Mouse (Mus musculus) midbrain, embryonic 11.5 days (tissue): ENCODE measurements at regions not wholly inside any gene's neighbourhood (a gene's known extent, or its start where the extent isn't known, plus 50 kb on each side); places are given as distances from the start of the nearest gene placed in this dataset.

Source experiments
- ATAC-seq: fragments of 200-750 bp; cut with Nextera tagmentation; 2 replicates; pipeline ENCODE4 v1.8.0; 2017; ENCODE audit warnings: moderate TSS enrichment, moderate library complexity; ENCODE audit not compliant: low FRiP score
- DNase-seq: peaks from one replicate; pipeline ENCODE4 v3.0.0; 2015; ENCODE audit warnings: low spot score; ENCODE audit errors: missing footprints
- H3K27ac ChIP-seq: fragments of 300-500 bp; sonication (generic); 2 replicates; pipeline ENCODE4 v1.5.1; 2014; ENCODE audit warnings: low read depth, low read length
- H3K27me3 ChIP-seq: fragments of 300-500 bp; sonication (generic); 2 replicates; pipeline ENCODE4 v1.6.1; 2014; ENCODE audit warnings: mild to moderate bottlenecking, low read length, moderate library complexity, mixed read lengths; ENCODE audit not compliant: control insufficient read depth, insufficient read depth
- H3K36me3 ChIP-seq: fragments of 300-500 bp; sonication (generic); 2 replicates; pipeline ENCODE4 v1.6.1; 2014; ENCODE audit warnings: mild to moderate bottlenecking, low read length, moderate library complexity, mixed read lengths; ENCODE audit not compliant: control insufficient read depth, insufficient read depth
- H3K4me1 ChIP-seq: fragments of 300-500 bp; sonication (generic); 2 replicates; pipeline ENCODE4 v1.6.1; 2014; ENCODE audit warnings: low read length; ENCODE audit not compliant: control insufficient read depth, insufficient read depth
- H3K4me2 ChIP-seq: fragments of 300-500 bp; sonication (generic); 2 replicates; pipeline ENCODE4 v1.6.1; 2014; ENCODE audit warnings: mild to moderate bottlenecking, moderate library complexity
- H3K4me3 ChIP-seq: fragments of 300-500 bp; sonication (generic); 2 replicates; pipeline ENCODE4 v1.5.1; 2014; ENCODE audit warnings: low read depth, low read length
- H3K9ac ChIP-seq: fragments of 300-500 bp; sonication (generic); 2 replicates; pipeline ENCODE4 v1.6.1; 2014; ENCODE audit warnings: low read length
- H3K9me3 ChIP-seq: fragments of 300-500 bp; sonication (generic); 2 replicates; pipeline ENCODE4 v1.6.1; 2016; ENCODE audit warnings: low read length; ENCODE audit not compliant: control insufficient read depth
- WGBS: fragments of 180-500 bp; shearing (Covaris S2); extraction: QIAGEN DNeasy Blood & Tissue Kit; methylation state at CpG from one replicate; pipeline ENCODE4 v1.1.7; 2014; 5-methylcytosine and 5-hydroxymethylcytosine counted together

GRCm38 (mm10) chr4:75786391-75786790 is 508.3 kb upstream of the Dmac1 start:
- Histone ChIP-seq H3K27ac (no peak overlapping the region), H3K36me3 (no peaks in the 10 kb centered on the region), H3K4me3 (no peak overlapping the region), H3K4me1 (no peaks in the 10 kb centered on the region), H3K4me2 (no peak overlapping the region), H3K27me3 (no peaks in the 10 kb centered on the region), H3K9ac (no peak overlapping the region), H3K9me3 (no peaks in the 10 kb centered on the region)
- ATAC-seq = no peak
- no peak for DNase-seq
- WGBS = 72% methylated on average over 4 of the region's 4 CpGs

GRCm38 (mm10) chr4:75779492-75779891 is 501.4 kb upstream of the Dmac1 start:
- Histone ChIP-seq H3K4me3 (no peak overlapping the region), H3K9me3 (no peaks in the 10 kb centered on the region), H3K9ac (no peak overlapping the region), H3K4me1 (no peaks in the 10 kb centered on the region), H3K27ac (no peak overlapping the region), H3K4me2 (no peak overlapping the region), H3K27me3 (no peaks in the 10 kb centered on the region), H3K36me3 (no peaks in the 10 kb centered on the region)
- 92% methylated on average over 1 of the region's 1 CpGs for WGBS
- ATAC-seq = no peak
- no peak for DNase-seq

- peak; percentile 6 for DNase-seq
- H3K9me3 ChIP-seq = no peaks in the 10 kb centered on the region
- no peaks in the 10 kb centered on the region for H3K27me3 ChIP-seq
- no peak overlapping the region for H3K4me3 ChIP-seq
- no peaks in the 10 kb centered on the region for H3K36me3 ChIP-seq
- no peak overlapping the region for H3K4me2 ChIP-seq
- no peak overlapping the region for H3K27ac ChIP-seq
- H3K9ac ChIP-seq = no peak overlapping the region
- no peaks in the 10 kb centered on the region for H3K4me1 ChIP-seq
- WGBS = 45% methylated on average over 1 of the region's 1 CpGs
- ATAC-seq = no peak
These were observed 486.0 kb upstream of the Dmac1 start for GRCm38 (mm10) chr4:75764141-75764540.

GRCm38 (mm10) chr4:75744605-75745004 is 466.5 kb upstream of the Dmac1 start:
- no peaks in the 10 kb centered on the region for H3K27me3 ChIP-seq
- no peaks in the 10 kb centered on the region for H3K4me1 ChIP-seq
- 59% methylated on average over 6 of the region's 6 CpGs for WGBS
- H3K36me3 ChIP-seq = no peaks in the 10 kb centered on the region
- no peak overlapping the region for H3K27ac ChIP-seq
- no peak for ATAC-seq
- H3K9me3 ChIP-seq = no peaks in the 10 kb centered on the region
- DNase-seq = no peak
- H3K9ac ChIP-seq = no peak overlapping the region
- H3K4me3 ChIP-seq = no peak overlapping the region
- no peak overlapping the region for H3K4me2 ChIP-seq

- H3K27me3 ChIP-seq = no peaks in the 10 kb centered on the region
- no peaks in the 10 kb centered on the region for H3K36me3 ChIP-seq
- no peak overlapping the region for H3K4me3 ChIP-seq
- H3K4me2 ChIP-seq = no peak overlapping the region
- ATAC-seq (no peak), DNase-seq (no peak)
- no peak overlapping the region for H3K9ac ChIP-seq
- no peak overlapping the region for H3K27ac ChIP-seq
- H3K9me3 ChIP-seq = no peaks in the 10 kb centered on the region
- no peaks in the 10 kb centered on the region for H3K4me1 ChIP-seq
These were observed 463.5 kb upstream of the Dmac1 start for GRCm38 (mm10) chr4:75741585-75741984.

GRCm38 (mm10) chr4:75730798-75731400 is 452.8 kb upstream of the Dmac1 start:
- no peak overlapping the region for H3K4me3 ChIP-seq
- H3K9ac ChIP-seq = no peak overlapping the region
- no peaks in the 10 kb centered on the region for H3K27me3 ChIP-seq
- ATAC-seq (no peak), DNase-seq (no peak)
- no peak overlapping the region for H3K4me2 ChIP-seq
- no peaks in the 10 kb centered on the region for H3K9me3 ChIP-seq
- H3K4me1 ChIP-seq = no peaks in the 10 kb centered on the region
- no peak overlapping the region for H3K27ac ChIP-seq
- no peaks in the 10 kb centered on the region for H3K36me3 ChIP-seq
- WGBS = 80% methylated on average over 3 of the region's 3 CpGs

- Histone ChIP-seq H3K4me3 (no peak overlapping the region), H3K27me3 (no peaks in the 10 kb centered on the region), H3K36me3 (no peaks in the 10 kb centered on the region), H3K4me1 (no peaks in the 10 kb centered on the region), H3K9ac (no peak overlapping the region), H3K4me2 (no peak overlapping the region), H3K27ac (no peak overlapping the region), H3K9me3 (no peaks in the 10 kb centered on the region)
- ATAC-seq (no peak), DNase-seq (no peak)
- 94% methylated on average over 3 of the region's 3 CpGs for WGBS
These were observed 436.5 kb upstream of the Dmac1 start for GRCm38 (mm10) chr4:75714652-75715051.

GRCm38 (mm10) chr4:75713960-75714359 is 435.9 kb upstream of the Dmac1 start:
- WGBS = 85% methylated on average over 1 of the region's 1 CpGs
- Histone ChIP-seq H3K4me1 (no peaks in the 10 kb centered on the region), H3K9me3 (no peaks in the 10 kb centered on the region), H3K9ac (no peak overlapping the region), H3K4me3 (no peak overlapping the region), H3K4me2 (no peak overlapping the region), H3K36me3 (no peaks in the 10 kb centered on the region), H3K27ac (no peak overlapping the region), H3K27me3 (no peaks in the 10 kb centered on the region)
- ATAC-seq (no peak), DNase-seq (no peak)

GRCm38 (mm10) chr4:75700780-75701378 is 422.8 kb upstream of the Dmac1 start:
- no peak for DNase-seq
- H3K4me3 ChIP-seq = no peak overlapping the region
- H3K4me1 ChIP-seq = no peaks in the 10 kb centered on the region
- H3K27ac ChIP-seq = no peak overlapping the region
- H3K4me2 ChIP-seq = no peak overlapping the region
- no peaks in the 10 kb centered on the region for H3K9me3 ChIP-seq
- WGBS = 70% methylated on average over 3 of the region's 3 CpGs
- no peak overlapping the region for H3K9ac ChIP-seq
- 0 out of 2 replicates have a peak, but pooled peaks have one; percentile 19 for ATAC-seq
- H3K27me3 ChIP-seq = no peaks in the 10 kb centered on the region
- no peaks in the 10 kb centered on the region for H3K36me3 ChIP-seq
